Mouse (Mus musculus) right cerebral cortex, postnatal 25 days (tissue): Measurements from ENCODE around the gene Aars.
A peak's percentile ranks its signal among the peaks of the same experiment; 100 is the strongest.
"Not testable (repeated sequence)": the region's sequence is repeated elsewhere in the genome, so short reads cannot be mapped to it uniquely, and the experiment has no call there.

Experiments used
- DNase-seq: peaks from one replicate; pipeline ENCODE4 v3.0.0; 2022

The Aars gene

DNA sequence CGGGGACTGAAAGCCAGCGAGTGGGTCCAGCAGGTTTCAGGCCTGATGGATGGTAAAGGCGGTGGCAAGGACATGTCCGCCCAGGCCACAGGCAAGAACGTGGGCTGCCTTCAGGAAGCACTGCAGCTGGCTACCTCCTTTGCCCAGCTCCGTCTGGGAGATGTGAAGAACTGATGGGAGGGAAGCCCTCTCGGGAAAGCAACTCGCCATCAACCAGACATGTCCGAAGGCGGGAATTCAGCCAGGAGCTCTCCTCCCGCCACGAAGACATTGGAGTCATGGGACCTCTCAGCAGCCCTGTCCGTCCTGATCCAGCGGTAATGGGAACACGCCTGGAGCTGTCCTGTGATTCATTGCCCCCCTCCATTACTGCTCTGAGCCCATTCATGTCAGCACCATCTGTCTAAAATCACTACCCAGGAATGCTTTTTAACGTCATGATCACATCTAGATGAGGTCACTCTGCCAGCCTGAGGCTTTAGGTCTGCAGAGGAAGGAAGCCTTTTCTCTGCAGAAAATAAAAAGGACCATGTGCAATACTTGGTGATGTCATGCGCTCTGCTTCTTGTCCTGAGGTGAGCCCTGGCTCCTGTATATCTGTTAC is 22.2 kb downstream of the Aars start:
- DNase-seq, result no peak

DNA sequence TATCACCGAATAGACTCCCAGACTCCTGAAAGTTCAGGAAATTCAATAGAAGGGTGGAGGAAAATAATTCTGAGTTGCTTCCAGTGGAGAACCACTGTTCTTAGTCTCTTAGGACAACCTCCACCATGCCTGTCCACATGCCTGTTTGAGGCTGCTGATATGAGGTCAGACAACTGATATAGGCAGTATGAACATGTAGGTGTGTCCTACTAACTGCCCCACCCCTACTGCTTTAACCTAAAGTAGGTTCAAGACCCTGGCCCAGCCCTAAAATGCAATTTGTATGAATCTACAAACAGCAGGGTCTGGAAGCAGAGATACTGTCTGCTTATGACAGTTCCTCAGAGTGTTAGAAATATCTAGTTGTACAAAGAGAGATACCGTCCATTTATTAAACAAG is 22.7 kb downstream of the Aars start:
- no peak for DNase-seq

DNA sequence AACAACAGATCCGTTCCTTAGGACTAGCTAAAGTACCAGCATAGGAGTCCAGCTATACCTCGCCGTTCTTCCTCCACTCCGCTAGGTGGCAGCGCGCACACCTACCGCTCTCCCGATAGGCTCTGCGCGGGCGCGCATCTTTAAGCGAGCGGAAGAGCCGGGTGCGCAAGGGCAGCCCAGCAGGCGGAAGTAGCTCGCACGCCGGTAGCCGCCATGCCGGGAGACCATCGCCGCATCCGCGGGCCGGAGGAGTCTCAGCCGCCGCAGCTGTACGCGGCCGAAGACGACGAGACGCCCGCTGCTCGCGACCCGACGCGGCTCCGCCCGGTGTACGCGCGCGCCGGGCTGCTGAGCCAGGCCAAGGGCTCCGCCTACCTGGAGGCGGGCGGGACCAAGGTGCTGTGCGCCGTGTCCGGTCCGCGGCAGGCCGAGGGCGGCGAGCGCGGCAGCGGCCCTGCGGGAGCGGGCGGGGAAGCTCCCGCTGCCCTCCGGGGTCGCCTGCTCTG is 23.3 kb downstream of the Aars start, which contains the start of gene Exosc6:
Exosc6 (plus strand) TSS at position 182 of the 506 bp plus-strand sequence.
- peak; percentile 93 for DNase-seq

DNA sequence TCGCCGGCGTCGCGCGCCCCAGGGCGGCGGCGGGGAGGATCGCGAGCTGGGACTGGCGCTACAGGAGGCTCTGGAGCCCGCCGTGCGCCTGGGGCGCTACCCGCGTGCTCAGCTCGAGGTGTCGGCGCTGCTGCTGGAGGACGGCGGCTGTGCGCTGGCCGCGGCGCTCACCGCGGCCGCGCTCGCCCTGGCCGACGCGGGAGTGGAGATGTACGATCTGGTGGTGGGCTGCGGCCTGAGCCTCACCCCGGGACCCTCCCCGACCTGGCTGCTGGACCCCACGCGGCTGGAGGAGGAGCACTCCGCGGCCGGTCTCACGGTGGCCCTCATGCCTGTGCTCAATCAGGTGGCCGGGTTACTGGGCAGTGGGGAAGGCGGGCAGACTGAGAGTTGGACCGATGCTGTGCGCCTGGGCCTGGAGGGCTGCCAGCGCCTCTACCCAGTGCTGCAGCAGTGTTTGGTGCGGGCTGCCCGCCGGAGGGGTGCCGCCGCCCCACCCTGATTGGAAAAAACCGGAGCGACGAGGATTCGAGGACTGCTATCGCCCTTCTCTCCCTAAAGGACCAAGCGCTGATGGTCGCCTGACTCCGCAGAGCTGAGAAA is 23.8 kb downstream of the Aars start:
- peak; percentile 37 for DNase-seq

DNA sequence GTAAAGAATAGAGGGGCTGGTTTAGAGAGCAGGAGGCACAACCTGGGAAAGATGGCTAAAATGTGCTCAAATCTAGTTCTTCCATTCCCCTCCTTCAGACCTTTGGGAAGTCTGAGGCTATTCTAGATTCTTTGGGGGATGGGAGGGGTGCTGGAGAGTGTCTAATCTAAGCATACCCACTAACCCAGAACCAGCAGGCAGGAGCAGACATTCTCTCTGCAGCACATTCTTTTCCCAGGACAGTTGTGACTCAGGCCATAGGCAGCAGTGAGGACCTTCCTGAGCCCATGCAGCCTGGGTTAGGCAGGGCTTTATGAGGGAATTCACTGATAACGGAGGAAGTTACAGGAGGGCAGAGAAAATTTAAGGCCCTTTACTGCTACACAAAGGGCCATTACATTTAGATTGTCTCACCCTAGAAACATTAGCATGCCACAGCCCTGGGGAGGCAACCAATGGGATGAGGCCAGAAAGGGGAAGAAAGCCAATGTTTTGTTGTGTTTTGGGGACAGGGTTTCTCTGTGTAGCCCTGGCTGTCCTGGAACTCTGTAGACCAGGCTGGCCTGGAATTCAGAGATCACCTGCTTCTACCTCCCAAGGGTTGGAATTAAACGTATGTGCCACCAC is 26.1 kb downstream of the Aars start:
- DNase-seq, result no peak

DNA sequence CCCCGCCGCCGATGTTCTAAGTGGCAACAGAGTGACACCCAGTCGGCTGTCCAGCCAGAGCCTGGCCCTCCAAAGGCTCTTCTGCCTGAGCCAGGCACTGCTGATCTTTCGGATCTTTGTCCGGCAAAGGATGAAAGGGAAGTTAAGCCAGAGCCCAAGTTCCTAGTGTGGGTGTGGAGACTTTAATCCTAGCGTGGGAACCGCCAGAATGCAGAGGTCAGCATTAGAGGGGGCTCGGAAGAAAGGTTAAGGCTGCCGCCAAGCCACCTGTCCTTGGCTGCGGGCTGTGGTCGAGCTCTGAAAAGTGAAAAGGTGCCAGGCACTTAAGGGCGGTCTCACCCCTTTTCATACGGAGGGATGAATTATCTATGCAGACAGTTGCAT is 28.7 kb downstream of the Aars start:
- DNase-seq, result no peak

DNA sequence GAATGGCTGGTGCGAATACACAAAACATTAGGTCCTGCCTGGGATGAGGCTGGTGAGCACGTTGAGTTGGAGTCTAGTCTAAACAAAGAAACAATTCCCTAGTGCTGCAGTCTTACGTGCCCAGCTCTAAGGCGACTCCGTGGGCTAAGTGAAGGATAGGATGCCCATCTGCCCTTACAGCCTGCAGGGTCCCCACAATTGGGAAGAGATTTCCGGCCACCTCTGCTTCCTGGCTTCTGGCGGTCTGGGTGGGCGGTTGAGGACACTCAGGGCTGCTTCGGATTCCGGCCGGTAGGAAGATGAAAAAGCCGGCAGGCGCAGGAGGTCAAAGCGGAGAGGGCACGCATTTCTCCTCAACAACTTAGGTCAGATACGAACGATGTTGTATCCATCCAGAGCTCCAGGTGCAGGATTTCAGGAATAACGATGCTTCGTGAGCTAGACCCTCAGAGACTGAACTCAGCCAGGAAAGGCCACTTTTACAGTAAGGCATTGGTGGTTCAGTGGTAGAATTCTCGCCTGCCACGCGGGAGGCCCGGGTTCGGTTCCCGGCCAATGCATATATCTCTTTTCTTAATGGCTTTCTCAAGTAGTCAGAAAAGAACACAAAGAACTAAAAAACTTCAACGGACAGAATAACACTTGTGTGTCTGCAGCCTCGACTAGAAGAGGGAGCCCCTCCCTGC is 29.3 kb downstream of the Aars start:
- peak; percentile 90 for DNase-seq

DNA sequence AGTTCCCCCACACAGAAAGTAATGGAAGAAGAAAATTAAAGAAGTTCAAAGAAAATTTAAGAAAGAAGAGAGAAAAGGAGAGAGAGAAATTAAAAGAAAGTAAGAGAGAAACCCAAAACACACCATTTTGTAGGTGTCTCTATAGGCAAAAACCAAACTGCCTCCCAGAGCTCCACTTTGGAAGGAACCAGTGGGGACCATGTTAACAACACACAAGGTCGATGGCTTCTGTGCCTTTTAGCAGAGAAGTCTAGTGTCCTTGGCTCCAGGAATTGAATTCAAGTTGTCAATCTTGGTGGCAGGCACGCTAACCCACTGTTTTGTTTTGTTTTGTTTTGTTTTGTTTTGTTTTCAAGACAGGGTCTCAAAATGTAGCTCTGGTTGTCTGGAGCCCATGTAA is 29.9 kb downstream of the Aars start:
- no peak for DNase-seq

DNA sequence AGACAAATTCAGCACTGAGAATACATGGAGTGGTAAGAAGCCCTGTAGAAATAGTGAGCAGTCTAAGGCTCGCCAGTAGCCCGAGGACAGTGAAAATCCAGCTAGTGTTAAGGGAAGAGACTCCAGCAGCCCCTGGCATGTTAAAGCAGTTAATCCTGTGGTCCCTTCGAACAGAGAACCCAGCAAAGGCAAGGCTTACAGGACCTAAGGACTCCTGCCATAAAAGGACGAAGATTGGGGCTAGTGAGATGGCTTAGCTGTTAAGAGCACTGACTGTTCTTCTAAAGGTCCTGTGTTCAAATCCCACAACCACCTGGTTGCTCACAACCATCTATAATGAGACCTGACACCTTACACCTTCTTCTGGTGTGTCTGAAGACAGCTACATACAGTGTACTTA is 33.4 kb downstream of the Aars start:
- no peak for DNase-seq

DNA sequence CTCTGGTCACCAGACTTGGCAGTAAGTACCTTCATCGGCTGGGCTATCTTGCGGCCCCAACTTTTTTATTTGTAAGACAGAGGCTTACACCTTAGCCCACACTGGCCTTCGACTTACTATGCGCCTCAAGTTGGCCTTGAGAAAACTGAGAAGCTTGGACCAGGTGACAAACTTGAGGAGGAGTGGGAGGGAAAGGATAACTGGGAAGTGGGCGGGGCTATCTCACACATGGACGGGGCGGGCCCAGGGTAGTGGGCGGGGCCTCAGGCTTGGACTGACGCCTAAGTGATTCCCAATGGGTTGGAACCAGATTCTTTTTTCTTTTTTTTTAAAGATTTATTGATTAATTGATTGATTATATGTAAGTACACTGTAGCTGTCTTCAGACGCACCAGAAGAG is 34.5 kb downstream of the Aars start:
- no peak for DNase-seq

DNA sequence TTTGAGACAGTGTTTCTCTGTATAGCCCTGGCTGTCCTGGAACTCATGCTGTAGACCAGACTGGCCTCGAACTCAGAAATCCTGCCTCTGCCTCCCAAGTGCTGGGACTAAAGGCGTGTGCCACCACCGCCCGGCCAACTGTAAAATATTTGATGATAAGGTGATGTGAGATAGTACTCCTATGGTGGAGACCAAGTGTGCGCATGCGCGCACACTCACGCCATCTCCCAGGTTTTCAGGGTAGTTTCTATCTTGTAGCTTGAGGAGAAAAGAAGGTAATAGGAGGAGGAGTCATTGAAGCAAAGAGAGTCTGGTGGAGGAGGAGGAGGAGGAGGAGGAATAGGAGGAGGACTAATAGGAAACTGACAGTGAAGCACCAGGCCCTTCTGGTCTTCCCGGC is 35.7 kb downstream of the Aars start:
- not testable (repeated sequence) for DNase-seq

DNA sequence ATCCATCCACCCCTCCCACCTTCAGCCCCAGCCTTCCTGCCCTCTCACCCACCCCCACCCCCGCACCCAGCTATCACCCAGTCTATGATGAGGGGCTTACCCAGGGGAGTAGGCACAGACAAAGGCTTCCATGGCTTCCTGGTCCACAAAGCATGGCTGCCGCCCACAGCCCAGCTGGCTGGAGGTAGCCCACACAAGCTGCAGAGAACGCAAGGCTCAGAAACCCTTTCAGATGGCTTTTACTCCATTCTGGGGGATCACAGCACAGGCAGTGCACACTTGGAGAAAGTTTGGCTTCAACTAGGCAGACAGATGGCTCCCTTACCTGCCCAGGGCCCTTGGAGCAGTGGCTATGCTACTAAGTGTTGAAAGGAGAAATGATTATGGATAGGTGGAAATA is 43.0 kb downstream of the Aars start:
- peak; percentile 59 for DNase-seq

DNA sequence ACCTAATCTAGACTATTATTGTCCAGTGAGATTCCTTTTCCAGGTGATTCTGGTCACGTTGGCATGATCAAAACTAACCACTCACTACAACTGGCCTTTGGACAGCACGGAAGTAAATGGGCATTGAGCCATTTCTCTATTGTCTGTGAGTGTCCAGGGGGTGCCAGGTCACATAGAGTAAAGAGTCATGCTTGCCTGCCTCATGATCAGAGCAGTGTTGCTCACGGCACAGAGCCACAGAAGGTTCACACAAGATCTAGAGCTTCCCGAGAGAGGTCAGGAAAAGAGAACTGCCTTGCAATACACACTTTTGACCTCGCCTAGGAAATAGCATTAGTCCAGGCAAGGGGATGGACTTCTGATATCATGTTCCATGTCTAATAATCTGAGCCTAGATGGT is 46.5 kb downstream of the Aars start:
- no peak for DNase-seq

DNA sequence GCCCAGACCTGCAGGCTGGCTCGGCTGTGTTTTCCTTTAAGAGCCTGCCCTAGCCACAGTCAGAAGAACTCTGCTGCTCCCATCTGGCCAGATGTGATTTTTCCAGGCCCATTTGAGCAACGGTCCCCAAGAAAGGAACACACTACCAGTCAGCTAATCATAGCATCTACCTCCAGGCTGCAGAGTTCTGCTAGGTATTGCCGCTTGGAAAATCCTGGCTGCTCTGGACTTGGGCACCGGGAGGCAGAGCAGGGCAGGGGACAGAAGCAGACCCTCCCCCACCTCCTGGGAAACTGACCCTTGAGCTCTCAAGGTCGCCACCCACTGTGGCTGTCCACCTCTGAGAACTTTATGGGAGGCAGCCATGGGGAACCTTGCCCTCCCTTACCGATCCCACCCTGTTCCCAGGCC is 46.9 kb downstream of the Aars start:
- DNase-seq, result no peak

DNA sequence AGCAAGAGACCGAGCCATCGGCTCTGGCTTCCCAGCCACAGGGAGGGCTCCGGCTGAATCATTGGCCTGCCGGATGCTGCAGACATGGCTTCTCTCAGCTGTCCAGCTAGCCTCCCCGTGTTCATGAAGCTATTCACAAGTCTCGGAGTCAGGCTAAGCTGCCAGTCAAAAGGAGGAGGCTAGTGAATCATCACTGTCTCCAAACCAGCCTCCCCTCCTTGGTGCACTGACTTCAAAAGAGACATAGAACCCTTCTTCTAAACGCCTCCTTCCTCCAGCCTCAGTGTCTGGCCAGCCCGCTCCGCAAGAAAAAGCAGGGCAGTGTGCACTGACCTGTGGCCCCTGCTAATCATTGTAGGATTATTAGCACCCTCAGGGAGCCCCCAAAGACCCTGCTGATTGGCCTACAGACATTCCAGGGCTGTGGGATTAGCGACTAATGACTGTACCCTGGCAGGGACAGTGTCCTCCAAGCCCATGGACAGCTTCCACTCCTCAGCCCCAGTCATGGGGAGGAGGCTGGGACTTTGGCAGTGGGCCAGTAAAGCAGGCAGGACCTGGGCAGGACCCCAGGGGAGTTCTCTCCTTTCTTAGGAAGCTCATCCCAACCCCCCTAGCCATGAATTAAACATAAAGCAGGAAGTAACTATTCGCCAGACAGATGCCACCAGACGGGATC is 48.8 kb downstream of the Aars start:
- no peak for DNase-seq

DNA sequence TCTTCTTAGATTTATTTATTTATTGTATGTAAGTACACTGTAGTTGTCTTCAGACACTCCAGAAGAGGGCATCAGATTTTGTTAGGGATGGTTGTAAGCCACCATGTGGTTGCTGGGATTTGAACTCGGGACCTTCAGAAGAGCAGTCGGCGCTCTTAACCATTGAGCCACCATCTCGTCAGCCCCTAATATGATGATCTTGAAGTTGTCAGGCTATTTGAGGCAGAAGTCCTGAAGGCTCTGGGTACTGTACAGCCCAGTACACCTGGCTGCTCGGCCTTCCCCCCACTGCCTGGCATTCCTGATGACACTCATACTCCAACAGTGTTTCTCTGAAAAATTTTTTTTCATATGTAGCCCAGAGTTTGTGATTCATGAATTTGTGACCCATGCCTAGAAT is 51.0 kb downstream of the Aars start:
- not testable (repeated sequence) for DNase-seq

DNA sequence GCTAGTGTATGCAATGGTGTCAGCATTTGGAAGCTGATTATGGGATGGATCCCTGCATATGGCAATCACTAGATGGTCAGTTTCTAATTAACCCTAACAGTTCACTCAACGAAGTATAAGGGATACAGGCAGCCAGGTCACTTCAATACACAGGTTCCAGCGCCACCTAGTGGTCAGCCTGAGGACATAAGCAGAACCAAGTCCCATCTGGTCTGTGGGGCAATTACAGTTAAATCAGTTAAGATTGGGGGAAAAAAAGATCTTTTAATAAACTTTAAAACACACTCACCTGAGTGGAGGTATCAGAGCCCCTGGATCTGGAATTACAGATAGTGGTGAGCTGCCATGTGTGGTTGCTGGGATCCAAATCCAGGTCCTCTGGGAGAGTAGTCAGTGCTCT is 57.2 kb downstream of the Aars start:
- DNase-seq, result peak; percentile 68

DNA sequence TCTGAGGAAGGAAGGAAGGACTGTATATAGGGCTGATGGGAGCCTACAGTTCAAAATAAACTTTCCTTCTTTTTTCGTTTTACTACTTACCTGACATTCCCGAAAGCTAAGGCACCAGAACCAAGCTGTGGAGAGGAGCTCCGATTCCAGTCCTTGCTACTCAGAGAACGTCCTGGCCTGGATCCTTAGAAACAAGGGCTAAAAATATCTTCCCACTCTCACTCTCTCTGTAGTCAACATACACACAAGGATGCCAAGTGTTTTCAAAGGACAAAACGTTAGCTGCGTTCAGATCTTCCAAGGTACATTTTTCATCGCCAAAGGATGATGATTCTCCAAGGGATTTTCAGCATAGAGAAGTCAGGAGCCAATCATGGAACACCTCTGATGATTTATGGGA is 58.8 kb downstream of the Aars start:
- no peak for DNase-seq

DNA sequence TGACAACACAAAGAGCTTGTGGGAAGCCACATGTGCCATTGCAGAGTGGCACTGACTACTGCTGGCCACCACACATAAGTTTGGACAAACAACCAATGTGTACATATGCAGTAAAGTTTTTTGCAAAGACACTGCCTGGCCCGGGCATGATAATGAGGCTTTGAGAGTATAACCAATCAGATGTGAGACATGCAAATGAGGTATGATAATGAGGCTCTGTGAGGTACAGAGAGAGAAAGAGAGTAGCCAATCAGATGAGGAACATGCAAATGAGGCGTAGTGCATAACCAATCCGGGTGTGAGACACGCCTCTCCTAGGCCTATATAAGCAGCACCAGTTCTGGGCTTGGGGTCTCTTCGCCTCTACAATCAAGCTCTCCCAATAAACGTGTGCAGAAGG is 59.4 kb downstream of the Aars start, which contains the start of gene Clec18a:
Clec18a (minus strand) TSS at position 101 of the 400 bp plus-strand sequence.
- not testable (repeated sequence) for DNase-seq

DNA sequence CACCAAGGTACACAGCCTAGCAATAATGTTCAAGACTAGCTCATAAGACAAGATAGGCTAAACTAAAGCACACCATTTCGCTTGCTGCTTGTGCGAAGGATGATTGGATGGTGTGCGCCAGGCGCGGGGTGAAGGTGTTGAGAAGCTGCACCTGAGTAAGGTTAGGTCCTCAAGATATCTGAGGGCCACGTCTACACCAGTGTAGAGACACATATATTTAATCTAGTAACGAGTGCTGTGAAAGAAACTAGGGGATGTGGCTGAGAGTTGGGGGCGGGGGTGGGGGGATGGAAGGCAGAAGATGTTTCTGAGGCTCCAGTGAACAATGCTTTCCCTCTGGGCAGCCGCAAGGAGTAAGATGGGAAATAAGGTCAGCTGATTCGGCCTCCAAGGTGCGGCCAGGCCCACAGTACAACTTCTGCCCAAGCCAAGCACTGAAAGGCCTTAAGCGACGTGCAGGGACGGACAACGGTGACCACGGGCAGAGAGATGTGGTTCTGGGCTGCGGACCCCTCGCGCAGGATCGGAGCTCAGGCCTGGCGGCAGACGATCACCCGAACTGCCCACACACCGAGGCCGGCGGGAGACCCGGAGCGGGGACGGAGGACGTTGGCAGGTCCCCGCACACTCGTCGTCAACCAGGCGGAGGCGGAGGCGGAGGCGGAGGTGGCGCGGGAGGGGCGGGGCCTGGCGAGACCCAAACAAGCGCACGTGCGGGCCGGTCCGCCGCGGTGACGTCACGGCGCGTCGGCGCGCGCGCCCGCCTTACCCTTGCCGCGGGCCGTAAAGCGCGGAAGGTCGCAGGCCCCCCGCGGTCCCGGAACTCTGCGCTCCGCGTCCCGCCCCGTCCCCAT is 61.1 kb downstream of the Aars start, which contains the start of gene Pdpr:
Pdpr (plus strand) TSS at position 766 of the 854 bp plus-strand sequence.
- DNase-seq, result peak; percentile 92

DNA sequence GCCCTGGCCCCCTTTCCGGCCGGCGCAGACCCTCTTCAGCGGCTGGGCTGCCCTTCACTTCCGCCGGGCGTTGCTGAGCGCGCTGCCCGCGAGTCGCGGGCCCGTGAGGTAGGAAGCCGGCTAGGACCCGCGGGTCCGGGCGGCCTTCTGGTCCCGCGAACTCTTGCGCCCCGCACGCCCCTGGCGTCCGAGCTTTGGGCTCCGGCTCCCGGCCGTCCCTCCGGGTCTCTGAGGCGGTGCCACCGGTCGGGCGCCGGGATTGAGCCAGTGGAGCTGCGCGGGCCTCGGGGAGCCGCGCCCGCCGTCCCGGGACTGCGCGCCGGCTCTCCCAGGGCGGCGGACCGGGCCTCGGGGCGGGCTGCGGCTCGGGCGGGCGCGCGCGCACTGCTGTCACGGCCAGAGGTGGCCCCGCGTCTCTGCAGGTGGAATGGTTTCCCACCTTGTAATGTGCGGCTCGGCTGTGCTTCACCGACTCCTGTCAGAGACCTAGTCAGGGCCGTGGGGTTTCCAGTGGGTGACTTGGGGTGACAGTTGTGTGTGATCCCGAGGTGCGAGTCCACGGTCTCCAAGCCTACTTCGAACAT is 61.9 kb downstream of the Aars start:
- not testable (repeated sequence) for DNase-seq
